Mouse (Mus musculus): ENCODE measurements at regions not wholly inside any gene's neighbourhood (a gene's known extent, or its start where the extent isn't known, plus 50 kb on each side); places are given as distances from the start of the nearest gene placed in this dataset.

DNA sequence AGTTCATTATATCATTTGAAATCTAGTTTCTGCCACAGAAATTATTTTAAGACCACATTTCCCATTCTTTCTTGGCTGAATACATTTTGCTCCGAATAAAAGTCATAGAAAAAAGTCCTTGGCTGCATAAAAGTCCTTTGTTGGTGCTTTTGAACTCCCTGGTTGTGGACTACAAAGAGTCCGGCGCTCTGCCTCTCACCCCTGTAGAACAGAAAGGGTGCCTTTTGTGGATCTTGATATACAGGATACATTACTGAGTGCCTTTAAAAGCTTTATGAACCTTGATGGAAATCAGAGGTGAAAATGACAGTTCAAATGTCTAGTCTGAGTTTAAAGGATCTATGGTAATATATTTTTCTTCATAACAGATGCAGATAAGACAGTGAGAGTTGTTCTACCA, 355.5 kb downstream of the Anxa1 start:
- H3K27ac ChIP-seq = no peak overlapping the region
- no peaks in the 10 kb centered on the region for H3K27me3 ChIP-seq (ENCODE audit: poor library complexity, severe bottlenecking)
- H3K4me1 ChIP-seq = no peaks in the 10 kb centered on the region
- WGBS = 64% methylated on average over 3 of the region's 3 CpGs
- no peaks in the 10 kb centered on the region for H3K36me3 ChIP-seq (replicated peaks)
- no peaks in the 10 kb centered on the region for H3K9me3 ChIP-seq
- no peak overlapping the region for H3K4me3 ChIP-seq
- DNase-seq (ENCODE audit: extremely low spot score, low spot score) = no peak

DNA sequence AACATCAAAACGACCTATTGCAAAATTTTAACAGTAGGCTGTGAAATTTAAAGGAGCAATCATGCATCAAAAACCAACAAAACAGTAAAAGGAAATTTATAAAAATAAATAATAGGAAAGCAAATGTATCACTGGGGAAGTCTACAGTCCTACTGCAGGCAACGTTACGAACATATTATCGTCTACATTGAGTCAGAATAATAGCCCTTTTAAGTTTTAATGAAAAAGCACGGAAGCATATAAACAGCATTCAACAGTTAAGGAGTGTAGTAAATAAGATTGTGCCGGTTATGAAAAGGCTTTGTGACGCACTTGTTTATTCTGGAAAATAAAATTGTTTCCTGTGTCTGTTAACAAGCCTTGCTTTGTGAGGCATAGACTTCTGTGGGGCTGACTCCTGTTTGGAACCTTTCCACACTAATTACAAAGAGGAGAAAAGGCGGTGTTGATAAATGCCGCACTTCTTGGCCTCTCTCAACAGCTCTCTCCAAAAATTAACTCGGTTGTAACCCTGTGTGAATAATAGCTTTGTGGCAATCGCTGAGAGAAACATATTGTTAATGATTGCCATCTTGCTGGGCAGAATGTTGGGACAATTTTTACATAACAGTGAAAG, 363.0 kb downstream of the Anxa1 start:
- Histone ChIP-seq H3K4me1 (no peaks in the 10 kb centered on the region), H3K27ac (no peak overlapping the region), H3K9me3 (no peaks in the 10 kb centered on the region), H3K27me3 (ENCODE audit: poor library complexity, severe bottlenecking) (no peaks in the 10 kb centered on the region), H3K36me3 (replicated peaks) (no peaks in the 10 kb centered on the region), H3K4me3 (no peak overlapping the region)
- DNase-seq (ENCODE audit: extremely low spot score, low spot score) = no peak
- 66% methylated on average over 11 of the region's 11 CpGs for WGBS

DNA sequence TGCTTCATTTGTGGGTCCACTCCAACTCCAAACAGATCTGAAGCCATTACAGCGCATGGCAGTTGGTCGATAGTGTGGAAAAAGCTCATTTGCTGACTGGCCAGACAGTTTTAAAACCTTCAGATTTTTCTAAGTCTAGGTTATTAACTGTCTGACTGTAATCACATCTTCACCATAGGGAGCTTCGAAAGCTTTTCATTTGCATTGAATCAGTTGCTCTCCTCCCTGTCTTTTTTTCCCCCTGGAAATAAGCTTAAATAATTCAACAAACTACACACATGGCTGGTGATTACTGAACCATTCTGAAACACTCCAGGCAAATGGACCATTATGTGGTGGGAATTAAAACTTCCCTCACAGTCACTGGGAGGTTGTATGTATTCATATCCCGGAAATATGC, 376.6 kb downstream of the Anxa1 start:
- no peak for DNase-seq (ENCODE audit: extremely low spot score, low spot score)
- Histone ChIP-seq H3K36me3 (replicated peaks) (no peaks in the 10 kb centered on the region), H3K4me1 (0 out of 2 replicates have a peak, but pooled peaks cover 2% of the 10 kb centered on the region), H3K9me3 (no peaks in the 10 kb centered on the region), H3K4me3 (no peak overlapping the region), H3K27ac (no peak overlapping the region), H3K27me3 (ENCODE audit: poor library complexity, severe bottlenecking) (no peaks in the 10 kb centered on the region)
- WGBS = 89% methylated on average over 4 of the region's 4 CpGs

DNA sequence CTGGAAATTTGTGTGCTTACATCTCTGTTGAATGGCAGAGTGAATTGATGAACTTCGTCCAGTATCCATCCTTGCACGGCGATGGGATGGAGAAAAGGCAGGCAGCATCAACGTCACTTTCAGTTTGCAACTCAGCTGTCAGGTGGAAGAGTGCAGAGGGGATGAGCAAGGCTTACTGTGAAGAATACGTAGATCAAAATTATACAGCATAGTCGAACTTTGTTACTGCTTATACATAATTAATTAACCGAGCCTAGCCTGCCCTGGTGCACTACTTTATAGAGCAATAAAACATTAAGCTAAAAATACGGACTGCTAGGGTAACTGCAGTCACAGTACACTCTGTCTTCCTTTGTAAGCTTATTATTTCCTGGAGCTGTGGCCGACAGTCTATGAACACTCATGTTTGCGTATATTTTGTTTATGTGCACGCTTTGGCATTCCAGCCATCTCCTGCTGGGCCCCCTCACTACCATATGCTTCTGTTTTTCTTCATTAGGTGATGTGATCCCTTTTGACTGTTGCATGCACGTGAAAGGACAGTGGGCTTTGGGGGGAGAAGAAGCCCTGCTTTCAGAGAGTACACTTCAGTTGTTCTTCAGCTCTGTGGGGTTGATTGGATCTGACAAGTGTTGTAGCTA, 380.8 kb downstream of the Anxa1 start:
- Histone ChIP-seq H3K9me3 (no peaks in the 10 kb centered on the region), H3K4me1 (0 out of 2 replicates have a peak, but pooled peaks cover 2% of the 10 kb centered on the region), H3K27me3 (ENCODE audit: poor library complexity, severe bottlenecking) (no peaks in the 10 kb centered on the region), H3K27ac (no peak overlapping the region), H3K4me3 (no peak overlapping the region), H3K36me3 (replicated peaks) (no peaks in the 10 kb centered on the region)
- DNase-seq (ENCODE audit: extremely low spot score, low spot score) = no peak
- 74% methylated on average over 12 of the region's 12 CpGs for WGBS

DNA sequence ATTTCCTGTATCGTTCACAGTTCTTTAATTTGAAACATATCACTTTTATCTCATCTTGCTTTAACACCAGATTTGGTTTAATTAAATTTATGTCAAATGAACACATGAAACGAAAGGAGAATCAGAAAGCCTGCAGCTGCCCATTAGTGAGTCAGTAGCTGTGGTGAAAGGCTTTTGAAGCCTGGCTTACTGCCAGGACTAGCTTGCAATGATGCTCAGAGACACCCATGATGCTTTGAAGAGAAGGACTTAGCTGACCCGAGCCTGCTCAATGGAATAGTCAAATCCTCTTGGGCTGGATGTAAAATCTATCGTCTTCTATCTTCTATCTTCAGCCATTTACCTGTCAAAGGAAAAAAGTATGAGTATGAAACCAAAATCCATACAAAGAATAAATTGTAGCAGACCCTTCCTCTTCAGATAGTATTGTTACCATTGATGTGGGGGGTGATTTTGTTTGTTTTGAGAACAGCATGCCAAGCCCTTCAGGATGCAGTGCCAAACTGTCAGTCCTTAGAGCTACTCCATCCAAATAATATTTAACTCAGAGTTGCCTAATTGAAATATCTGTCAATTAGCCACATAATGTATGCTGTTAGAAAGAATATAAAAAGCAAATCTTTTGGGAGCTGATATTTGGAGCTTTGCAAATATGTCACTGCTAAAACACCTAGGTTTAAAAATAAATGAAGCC, 384.7 kb downstream of the Anxa1 start:
- Histone ChIP-seq H3K4me3 (no peak overlapping the region), H3K27ac (no peak overlapping the region), H3K36me3 (replicated peaks) (no peaks in the 10 kb centered on the region), H3K4me1 (0 out of 2 replicates have a peak, but pooled peaks cover 2% of the 10 kb centered on the region), H3K9me3 (no peaks in the 10 kb centered on the region), H3K27me3 (ENCODE audit: poor library complexity, severe bottlenecking) (no peaks in the 10 kb centered on the region)
- 71% methylated on average over 4 of the region's 4 CpGs for WGBS
- DNase-seq (ENCODE audit: extremely low spot score, low spot score) = no peak

DNA sequence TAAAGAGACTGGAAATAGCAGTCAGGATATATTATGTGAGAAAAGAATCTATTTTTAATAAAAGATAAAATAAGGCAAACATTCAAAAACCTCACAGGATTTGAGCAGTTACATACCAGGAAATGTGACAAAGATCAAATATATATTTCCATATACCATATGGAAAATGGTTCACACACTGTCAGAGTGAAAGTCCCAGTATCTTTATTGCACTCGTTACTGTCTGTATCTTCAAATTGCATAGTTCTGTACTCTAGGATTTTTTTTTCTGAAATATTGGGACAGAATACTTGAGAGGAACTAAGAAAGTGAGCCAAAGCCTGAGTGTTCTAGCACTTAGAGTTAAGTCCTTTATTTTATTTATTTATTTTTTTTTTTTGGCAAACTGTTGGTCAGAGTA, 403.5 kb downstream of the Anxa1 start:
- 93% methylated on average over 1 of the region's 1 CpGs for WGBS
- Histone ChIP-seq H3K9me3 (no peaks in the 10 kb centered on the region), H3K4me1 (no peaks in the 10 kb centered on the region), H3K27ac (no peak overlapping the region), H3K36me3 (replicated peaks) (no peaks in the 10 kb centered on the region), H3K4me3 (no peak overlapping the region), H3K27me3 (ENCODE audit: poor library complexity, severe bottlenecking) (no peaks in the 10 kb centered on the region)
- no peak for DNase-seq (ENCODE audit: extremely low spot score, low spot score)

DNA sequence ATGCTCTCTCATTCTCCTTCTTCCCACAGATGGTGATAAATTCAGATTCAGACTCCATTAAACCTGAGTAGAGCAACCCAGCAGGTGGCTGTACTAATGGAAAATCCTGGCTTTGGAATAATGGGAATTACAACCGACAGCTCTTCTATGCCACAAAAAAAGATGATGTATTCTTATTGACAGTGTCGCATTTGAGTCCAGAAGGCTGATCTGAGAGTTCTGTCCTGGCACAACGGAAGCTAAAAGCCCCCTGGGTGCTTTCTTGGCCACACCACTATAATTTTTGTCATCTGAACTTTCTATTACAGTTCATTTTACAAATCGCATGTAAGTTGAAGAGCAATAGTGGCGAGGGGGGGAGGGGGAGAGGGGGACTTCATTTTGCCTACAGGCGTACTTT, 411.9 kb downstream of the Anxa1 start:
- H3K27ac ChIP-seq = no peak overlapping the region
- H3K4me1 ChIP-seq = peaks cover 8% of the 10 kb centered on the region
- H3K9me3 ChIP-seq = no peaks in the 10 kb centered on the region
- H3K36me3 ChIP-seq (replicated peaks) = no peaks in the 10 kb centered on the region
- no peak for DNase-seq (ENCODE audit: extremely low spot score, low spot score)
- H3K27me3 ChIP-seq (ENCODE audit: poor library complexity, severe bottlenecking) = no peaks in the 10 kb centered on the region
- no peak overlapping the region for H3K4me3 ChIP-seq
- 75% methylated on average over 6 of the region's 6 CpGs for WGBS

DNA sequence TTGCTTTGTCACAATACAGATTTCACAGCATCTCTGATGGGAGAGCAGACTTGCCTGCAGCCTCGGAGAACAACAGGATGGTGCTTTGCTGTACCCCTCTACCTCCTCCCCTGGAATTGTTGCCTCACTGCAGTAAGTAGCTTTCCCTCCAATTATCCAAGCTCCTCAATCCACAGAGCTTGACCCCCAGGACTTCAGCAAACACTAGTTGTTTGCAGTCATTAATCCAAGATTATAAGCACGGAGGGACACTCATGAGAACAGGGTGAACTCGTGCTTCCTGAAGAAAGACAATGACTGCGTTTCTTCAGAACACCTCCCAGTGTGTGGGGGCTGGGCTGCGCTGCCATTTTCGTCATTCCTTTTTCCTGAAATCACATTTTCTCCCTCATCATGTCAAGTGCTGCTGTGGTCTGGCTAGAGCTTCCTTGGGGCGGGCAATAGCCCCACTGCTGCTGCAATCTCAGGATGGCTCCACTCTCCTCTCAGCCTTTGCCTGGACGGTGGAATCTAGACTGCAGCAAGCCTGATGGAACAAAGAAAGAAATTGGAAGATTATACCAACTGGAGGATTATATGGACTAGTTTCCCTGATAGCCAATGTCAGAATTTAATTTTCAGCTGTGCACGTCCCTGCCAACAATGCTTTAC, 413.0 kb downstream of the Anxa1 start:
- no peaks in the 10 kb centered on the region for H3K9me3 ChIP-seq
- no peaks in the 10 kb centered on the region for H3K36me3 ChIP-seq (replicated peaks)
- peak overlapping the region; percentile 56; the same call in 1 of the 2 replicates for H3K27ac ChIP-seq
- no peaks in the 10 kb centered on the region for H3K27me3 ChIP-seq (ENCODE audit: poor library complexity, severe bottlenecking)
- peak overlapping the region; percentile 8; the same call in 1 of the 2 replicates for H3K4me3 ChIP-seq
- peak; percentile 16 for DNase-seq (ENCODE audit: extremely low spot score, low spot score)
- 26% methylated on average over 9 of the region's 9 CpGs for WGBS
- peaks cover 8% of the 10 kb centered on the region for H3K4me1 ChIP-seq

DNA sequence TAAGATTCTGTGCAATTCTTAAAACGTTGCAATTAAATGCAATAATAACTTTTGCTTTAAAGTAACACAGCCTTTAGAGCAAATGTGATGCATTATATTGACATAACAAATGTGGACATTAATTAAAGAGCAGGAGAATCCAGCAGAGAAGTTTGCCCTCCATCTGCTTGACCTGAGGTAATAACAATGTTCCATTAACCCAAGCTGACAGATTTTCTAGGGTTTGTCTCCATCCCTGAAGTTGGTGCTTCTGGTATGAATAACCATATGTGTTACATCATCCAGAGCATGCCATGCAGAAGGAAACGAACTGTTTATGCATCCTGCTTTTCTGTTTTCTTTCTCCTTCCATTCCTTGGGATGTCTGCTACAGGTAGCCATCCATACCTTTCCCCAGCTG, 414.0 kb downstream of the Anxa1 start:
- no peaks in the 10 kb centered on the region for H3K9me3 ChIP-seq
- H3K4me3 ChIP-seq = no peak overlapping the region
- no peak overlapping the region for H3K27ac ChIP-seq
- H3K36me3 ChIP-seq (replicated peaks) = no peaks in the 10 kb centered on the region
- 76% methylated on average over 2 of the region's 2 CpGs for WGBS
- DNase-seq (ENCODE audit: extremely low spot score, low spot score) = no peak
- H3K4me1 ChIP-seq = peaks cover 8% of the 10 kb centered on the region
- H3K27me3 ChIP-seq (ENCODE audit: poor library complexity, severe bottlenecking) = no peaks in the 10 kb centered on the region

DNA sequence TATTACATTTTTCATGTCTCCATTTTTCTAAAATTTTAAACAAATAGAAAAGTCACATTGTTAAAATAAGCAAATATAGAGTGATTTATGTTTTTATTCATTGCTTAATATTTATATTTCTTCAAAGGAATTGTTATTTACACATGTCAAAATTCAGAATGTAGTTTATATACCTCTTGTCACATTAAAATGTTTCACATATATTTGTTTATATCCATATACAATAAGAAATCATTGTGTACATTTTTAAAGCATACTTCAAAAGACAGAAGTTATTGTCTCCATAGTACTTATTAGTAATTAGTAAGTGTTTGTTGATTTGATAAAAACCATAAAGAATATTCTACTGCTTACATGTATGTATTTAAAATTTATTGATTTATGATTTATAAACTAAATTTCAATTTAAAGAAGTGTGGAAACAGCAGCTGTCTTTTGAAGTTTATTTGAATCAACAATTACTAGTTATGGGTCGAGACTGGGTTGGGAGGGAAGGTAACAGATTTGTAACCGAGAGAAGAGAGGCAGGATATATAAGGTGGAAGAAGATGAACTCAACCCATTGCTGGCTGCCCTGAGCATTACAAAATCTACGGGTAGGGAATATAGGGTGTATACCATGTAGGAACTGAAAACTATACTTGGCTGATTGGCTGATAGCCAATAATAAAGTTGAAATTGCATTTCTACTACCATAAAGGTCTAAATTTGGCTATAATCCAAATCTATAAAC, 420.8 kb downstream of the Anxa1 start:
- DNase-seq (ENCODE audit: extremely low spot score, low spot score) = no peak
- no peaks in the 10 kb centered on the region for H3K4me1 ChIP-seq
- H3K27me3 ChIP-seq (ENCODE audit: poor library complexity, severe bottlenecking) = no peaks in the 10 kb centered on the region
- 88% methylated on average over 3 of the region's 3 CpGs for WGBS
- H3K4me3 ChIP-seq = no peak overlapping the region
- no peak overlapping the region for H3K27ac ChIP-seq
- H3K9me3 ChIP-seq = no peaks in the 10 kb centered on the region
- H3K36me3 ChIP-seq (replicated peaks) = no peaks in the 10 kb centered on the region

DNA sequence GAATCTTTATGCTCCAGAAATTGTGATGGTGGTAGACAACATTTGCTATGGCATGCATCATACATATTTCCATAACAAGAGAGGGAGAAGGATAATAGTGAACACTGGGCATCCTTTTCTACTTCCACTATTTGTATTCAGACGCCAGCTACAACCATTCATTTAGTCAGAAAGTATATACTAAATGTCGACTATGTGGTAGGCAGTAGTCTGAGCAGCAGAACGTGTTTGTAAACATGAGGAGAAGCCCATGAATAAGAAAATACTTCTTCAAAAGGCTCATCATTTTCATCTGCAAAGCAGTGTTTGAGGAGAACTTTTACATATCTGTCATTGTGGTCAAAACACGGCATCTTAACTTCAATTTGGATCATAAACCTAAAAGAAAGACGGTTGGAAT, 421.4 kb downstream of the Anxa1 start:
- H3K36me3 ChIP-seq (replicated peaks) = no peaks in the 10 kb centered on the region
- WGBS = 89% methylated on average over 5 of the region's 5 CpGs
- no peak overlapping the region for H3K27ac ChIP-seq
- no peaks in the 10 kb centered on the region for H3K27me3 ChIP-seq (ENCODE audit: poor library complexity, severe bottlenecking)
- H3K9me3 ChIP-seq = no peaks in the 10 kb centered on the region
- DNase-seq (ENCODE audit: extremely low spot score, low spot score) = no peak
- H3K4me3 ChIP-seq = no peak overlapping the region
- H3K4me1 ChIP-seq = no peaks in the 10 kb centered on the region

DNA sequence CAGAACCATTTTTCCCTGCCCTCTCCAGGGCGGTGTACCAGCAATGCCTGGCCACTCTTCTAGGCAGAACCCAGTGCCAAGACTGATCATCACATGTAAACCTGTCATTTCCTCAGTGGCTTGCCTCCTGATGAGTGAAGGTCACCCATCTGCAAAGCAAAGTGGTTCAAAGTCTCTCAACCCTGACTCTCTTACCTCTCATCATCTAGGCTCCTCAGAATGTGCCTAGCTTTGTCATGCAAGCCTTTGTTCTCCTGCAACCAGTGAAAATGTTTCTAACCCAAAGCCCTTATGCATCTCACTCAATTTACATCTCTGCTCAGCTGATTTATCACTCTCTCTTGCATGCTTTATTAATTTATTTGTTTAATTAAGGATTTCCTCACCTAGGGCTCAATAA, 445.5 kb downstream of the Anxa1 start:
- 86% methylated on average over 1 of the region's 1 CpGs for WGBS
- no peaks in the 10 kb centered on the region for H3K9me3 ChIP-seq

More for the DNA sequence above, 445.5 kb downstream of the Anxa1 start:
- Histone ChIP-seq H3K4me1 (no peaks in the 10 kb centered on the region), H3K27me3 (ENCODE audit: poor library complexity, severe bottlenecking) (no peaks in the 10 kb centered on the region), H3K27ac (no peak overlapping the region), H3K36me3 (replicated peaks) (no peaks in the 10 kb centered on the region), H3K4me3 (no peak overlapping the region)
- DNase-seq (ENCODE audit: extremely low spot score, low spot score) = no peak
